Mouse (Mus musculus): ENCODE data around the gene Pex11g. TPM values are rescaled to one million over a fixed set of nuclear protein-coding genes. Genes with fewer than 3 reads are reported as not detected.

Gene Pex11g
- total RNA-seq, 4 experiments from 2014 or later, result 0.70 to 2.1 (median 1.1) TPM

GRCm38 (mm10) chr8:3416846-3417245 lies 50.6 kb downstream of the Pex11g start:
- no peak for DNase-seq (ENCODE audit: low spot score in 2 of 2)

- no peak for DNase-seq (ENCODE audit: low spot score in 2 of 2)
These were observed 51.8 kb downstream of the Pex11g start for GRCm38 (mm10) chr8:3415661-3416060.

DNA sequence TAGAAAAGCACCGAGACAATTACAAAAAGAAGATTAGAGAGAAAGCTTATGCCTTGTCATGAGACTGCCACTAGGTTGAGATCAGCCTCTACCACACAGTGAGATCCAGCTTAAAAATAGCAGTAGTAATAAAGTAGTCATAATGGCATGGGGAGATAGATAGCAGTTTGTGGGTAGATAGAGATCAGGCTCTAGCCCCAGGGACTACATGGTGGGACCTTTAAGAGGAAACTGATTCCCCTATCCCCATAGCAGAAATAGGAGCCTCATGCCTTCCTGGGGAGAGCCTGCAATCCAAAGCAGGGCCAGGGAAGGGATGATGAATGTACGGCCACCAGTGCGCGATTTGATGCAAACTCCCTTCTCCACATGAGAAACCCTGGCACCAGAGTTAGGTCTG lies 52.2 kb downstream of the Pex11g start:
- DNase-seq (ENCODE audit: low spot score in 2 of 2), result no peak

- DNase-seq (ENCODE audit: low spot score in 2 of 2), result no peak
These were observed 52.8 kb downstream of the Pex11g start for GRCm38 (mm10) chr8:3414639-3415190.

DNA sequence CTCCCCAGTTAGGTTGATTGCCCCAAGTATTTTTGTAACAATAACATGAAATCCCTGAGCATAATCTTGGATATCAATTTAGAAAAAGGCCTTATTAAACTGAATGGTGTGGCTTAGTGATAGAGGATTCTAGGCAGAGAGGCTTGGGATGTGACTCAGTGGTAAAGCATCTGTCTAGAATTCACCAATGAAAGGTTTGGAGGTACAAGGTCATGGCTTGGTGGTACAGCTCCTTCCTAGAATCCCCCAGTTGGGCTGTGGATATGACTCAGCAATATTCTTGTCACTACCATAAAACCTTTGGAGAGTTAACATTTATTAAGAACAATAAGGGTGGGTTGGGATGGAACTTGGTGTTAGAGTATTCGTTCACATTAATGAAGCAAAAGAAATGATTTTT lies 54.7 kb downstream of the Pex11g start:
- no peak for DNase-seq (ENCODE audit: low spot score in 2 of 2)

DNA sequence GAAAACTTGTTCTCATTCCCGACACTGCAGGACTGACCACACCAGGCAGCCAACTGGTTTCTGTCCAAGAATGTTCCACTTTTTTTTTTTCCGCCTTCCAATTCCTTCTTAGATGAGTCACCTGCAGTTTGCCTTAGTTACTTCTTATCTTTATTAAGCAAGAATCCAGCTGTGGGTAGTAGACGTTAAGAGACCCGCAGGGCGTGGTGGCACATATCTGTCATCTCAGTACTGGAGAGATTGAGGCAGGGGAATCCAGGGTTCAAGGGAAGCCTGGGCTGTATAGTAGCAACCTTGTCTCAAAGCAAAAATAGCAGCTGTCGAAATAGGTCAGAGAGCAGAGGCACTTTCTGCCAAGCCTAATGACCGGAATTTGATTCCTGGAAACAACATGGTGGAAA lies 55.6 kb downstream of the Pex11g start:
- no peak for DNase-seq (ENCODE audit: low spot score in 2 of 2)

DNA sequence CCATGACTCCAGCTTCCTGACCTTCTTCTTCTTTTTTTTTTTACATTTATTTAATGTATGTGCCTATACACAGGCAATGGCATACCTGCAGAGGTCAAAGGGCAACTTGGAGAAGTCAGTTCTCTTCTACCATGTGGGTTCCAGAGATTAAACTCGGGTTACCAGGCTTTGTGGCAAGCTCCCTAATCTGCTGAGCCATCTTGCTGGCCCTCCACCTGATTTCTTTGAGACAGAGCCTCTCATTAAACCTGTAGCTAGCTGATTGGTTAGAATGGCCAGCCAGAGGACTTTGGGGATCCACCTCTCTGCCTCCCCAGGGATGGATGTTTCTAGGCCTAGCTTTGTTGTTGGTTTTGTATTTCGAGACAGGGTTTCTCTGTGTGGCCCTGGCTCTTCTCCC lies 56.4 kb downstream of the Pex11g start:
- no peak for DNase-seq (ENCODE audit: low spot score in 2 of 2)

- DNase-seq (ENCODE audit: low spot score in 2 of 2), result no peak
These were observed 60.1 kb downstream of the Pex11g start for GRCm38 (mm10) chr8:3407417-3407816.

Other genes starting within 250 kb of the Pex11g start
- 10 to 100 TPM; 49.8 to 58.2 (median 50.7) TPM for gene Insr, start 188.1 kb downstream of the Pex11g start, total RNA-seq (2022)
- not detected for gene A430078G23Rik, start 114.3 kb downstream of the Pex11g start, total RNA-seq (2022)
- 10 to 100 TPM; 38.5 to 56.8 (median 45.3) TPM for gene Arhgef18, start 74.7 kb downstream of the Pex11g start, total RNA-seq (2022)
- gene Tex45, start 3.2 kb upstream of the Pex11g start, total RNA-seq (2022), result under 1 TPM in 2 of 4 experiments, not detected in 2; 0.49 to 0.52 TPM
- gene Zfp358, start 25.5 kb upstream of the Pex11g start, total RNA-seq (2022), result 10 to 100 TPM; 27.6 to 32.1 (median 28.0) TPM
- gene Mcoln1, start 32.8 kb upstream of the Pex11g start, total RNA-seq (2022), result 10 to 100 TPM; 83.5 to 97.9 (median 89.6) TPM
- 100 to 1,000 TPM in 1 of 4 experiments, 10 to 100 TPM in 3; 66.7 to 102 (median 88.9) TPM for gene Pnpla6, start 47.7 kb upstream of the Pex11g start, total RNA-seq (2022)
- under 1 TPM in 1 of 4 experiments, not detected in 3; 0.56 TPM for gene C330021F23Rik, start 100.3 kb upstream of the Pex11g start, total RNA-seq (2022)
- gene Camsap3, start 119.6 kb upstream of the Pex11g start, total RNA-seq (2022), result 10 to 100 TPM; 31.9 to 34.0 (median 32.6) TPM
- 10 to 100 TPM; 39.1 to 45.9 (median 41.4) TPM for gene Xab2, start 153.6 kb upstream of the Pex11g start, total RNA-seq (2022)
- gene Pet100, start 153.9 kb upstream of the Pex11g start, total RNA-seq (2022), result 100 to 1,000 TPM in 1 of 4 experiments, 10 to 100 TPM in 3; 42.2 to 100 (median 80.9) TPM
- gene Pcp2, start 157.9 kb upstream of the Pex11g start, total RNA-seq (2022), result not detected
- gene Stxbp2, start 163.3 kb upstream of the Pex11g start, total RNA-seq (2022), result 10 to 100 TPM; 59.8 to 87.1 (median 69.4) TPM
- 1 to 10 TPM in 1 of 4 experiments, under 1 TPM in 3; 0.61 to 1.3 (median 0.75) TPM for gene Retn, start 188.1 kb upstream of the Pex11g start, total RNA-seq (2022)
- gene Mcemp1, start 198.1 kb upstream of the Pex11g start, total RNA-seq (2022), result under 1 TPM in 2 of 4 experiments, not detected in 2; 0.25 to 0.31 TPM
- gene Fcor, start 204.7 kb upstream of the Pex11g start, total RNA-seq (2022), result 10 to 100 TPM in 3 of 4 experiments, 1 to 10 TPM in 1; 9.9 to 18.1 (median 14.7) TPM
- 10 to 100 TPM; 26.3 to 31.4 (median 28.6) TPM for gene Trappc5, start 208.6 kb upstream of the Pex11g start, total RNA-seq (2022)
- gene Fcer2a, start 226.5 kb upstream of the Pex11g start, total RNA-seq (2022), result not detected

Measured in layer of hippocampus, adult 8-10 months (tissue).